ENCODE assay signal across 8 mouse cellular contexts in the genomic region with DNA sequence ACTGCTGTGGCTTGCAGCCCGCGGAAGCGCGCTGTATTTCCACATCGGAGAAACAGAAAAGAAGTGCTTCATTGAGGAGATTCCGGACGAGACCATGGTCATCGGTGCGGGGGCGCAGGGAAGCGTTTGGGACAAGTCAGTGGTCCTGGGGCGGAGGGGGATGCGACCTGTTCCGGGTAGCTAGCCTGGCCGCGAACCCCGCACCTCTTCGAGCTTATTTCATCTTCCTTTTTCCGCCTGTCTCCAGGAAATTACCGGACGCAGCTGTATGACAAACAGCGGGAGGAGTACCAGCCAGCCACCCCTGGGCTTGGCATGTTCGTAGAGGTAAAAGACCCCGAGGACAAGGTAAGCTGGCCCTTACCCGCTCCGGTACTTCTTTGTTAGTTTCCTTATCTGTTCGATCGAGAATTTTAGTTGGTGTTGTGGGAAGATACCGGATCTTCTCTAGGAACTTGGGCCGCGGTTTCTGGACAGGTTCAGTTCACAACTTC. TPM values are rescaled to one million over a fixed set of nuclear protein-coding genes. Genes with fewer than 3 reads are reported as not detected.
DNase-seq lines count a peak whose midpoint lies in the region; ATAC-seq and TF ChIP-seq lines count a peak whose summit lies in the region.

No protein-coding gene starts in this region.

- H3K9me3 ChIP-seq in heart, embryonic 16.5 days (replicated peaks; ENCODE audit: control insufficient read depth, low read length): no peaks in the 10 kb centered on the region
- no peaks in the 10 kb centered on the region for H3K9me3 ChIP-seq in MEL (replicated peaks; ENCODE audit: insufficient read depth, low read length)
- no peaks in the 10 kb centered on the region for H3K9me3 ChIP-seq in hindbrain, embryonic 11.5 days (ENCODE audit: control insufficient read depth, low read length)
- no peaks in the 10 kb centered on the region for H3K9me3 ChIP-seq in midbrain, embryonic 13.5 days

- no peak for TF ChIP-seq CTCF in MEL (IDR thresholded peaks at IDR 0.05 in 2 of 3, conservative IDR thresholded peaks at IDR 0.05 in 1 of 3; ENCODE audit: control insufficient read depth in 1 of 3, insufficient read depth in 1 of 3, low read depth in 2 of 3, low read length in 3 of 3, poor library complexity in 1 of 3, severe bottlenecking in 1 of 3)

- no peak for DNase-seq in heart, postnatal 10 days
- no peak for DNase-seq in MEL (ENCODE audit: low read depth, low spot score)
- no peak for DNase-seq in hindbrain, embryonic 11.5 days (ENCODE audit: low spot score)
- DNase-seq in urinary bladder, postnatal 36 days (ENCODE audit: low spot score in 2 of 2): no peak
- DNase-seq in Muller cell, postnatal 12 days (ENCODE audit: inconsistent ontology term): no peak
- no peak for DNase-seq in frontal cortex, postnatal 25 days (ENCODE audit: low spot score in 2 of 2)

- H3K4me1 ChIP-seq in heart, embryonic 16.5 days (ENCODE audit: control insufficient read depth, insufficient read depth, low read length): peaks cover 10% of the 10 kb centered on the region
- H3K4me1 ChIP-seq in MEL (ENCODE audit: control insufficient read depth in 1 of 2, insufficient read depth in 2 of 2, low read length in 2 of 2): peaks cover 0 to 10% of the 10 kb centered on the region in 2 experiments; a peak in 1 of 4 replicates
- 0 out of 2 replicates have a peak, but pooled peaks cover 2% of the 10 kb centered on the region for H3K4me1 ChIP-seq in hindbrain, embryonic 11.5 days (replicated peaks; ENCODE audit: control insufficient read depth, insufficient read depth, low read length)
- peaks cover 13% of the 10 kb centered on the region for H3K4me1 ChIP-seq in midbrain, embryonic 13.5 days (replicated peaks)

- TF ChIP-seq RAD21 in MEL (IDR thresholded peaks at IDR 0.05; ENCODE audit: low read depth, low read length): no peak

- WGBS in heart, embryonic 16.5 days: under 1% methylated on average over 31 of the region's 31 CpGs
- 1% methylated on average over 31 of the region's 31 CpGs for WGBS in hindbrain, embryonic 11.5 days
- WGBS in midbrain, embryonic 13.5 days: under 1% methylated on average over 31 of the region's 31 CpGs

- peak overlapping the region; percentile 68 for H3K4me3 ChIP-seq in heart, embryonic 16.5 days (ENCODE audit: low read length)
- peak overlapping the region; percentile 90 to 93 for H3K4me3 ChIP-seq in MEL (ENCODE audit: control insufficient read depth in 1 of 2, insufficient read depth in 1 of 2, low read depth in 2 of 2, low read length in 2 of 2)
- peak overlapping the region; percentile 76 for H3K4me3 ChIP-seq in hindbrain, embryonic 11.5 days (ENCODE audit: low read depth, low read length)
- peak overlapping the region; percentile 86 for H3K4me3 ChIP-seq in midbrain, embryonic 13.5 days (replicated peaks)

- H3K9ac ChIP-seq in heart, embryonic 16.5 days (ENCODE audit: low read length): peak overlapping the region; percentile 80
- H3K9ac ChIP-seq in MEL (ENCODE audit: control insufficient read depth, low read depth, low read length, poor library complexity, severe bottlenecking): peak overlapping the region; percentile 91
- peak overlapping the region; percentile 75 for H3K9ac ChIP-seq in hindbrain, embryonic 11.5 days (ENCODE audit: low read depth, low read length)
- H3K9ac ChIP-seq in midbrain, embryonic 13.5 days (replicated peaks): peak overlapping the region; percentile 84

- no peaks in the 10 kb centered on the region for H3K27me3 ChIP-seq in heart, embryonic 16.5 days (ENCODE audit: control insufficient read depth, insufficient read depth, low read length)
- no peaks in the 10 kb centered on the region for H3K27me3 ChIP-seq in MEL (ENCODE audit: control insufficient read depth in 1 of 2, insufficient read depth in 2 of 2, low read length in 2 of 2)
- H3K27me3 ChIP-seq in hindbrain, embryonic 11.5 days (ENCODE audit: control insufficient read depth, insufficient read depth, low read length): no peaks in the 10 kb centered on the region
- peaks cover 11% of the 10 kb centered on the region; the same call in 1 of the 2 replicates for H3K27me3 ChIP-seq in midbrain, embryonic 13.5 days

- H3K27ac ChIP-seq in heart, embryonic 16.5 days (ENCODE audit: low read length): peak overlapping the region; percentile 26
- peak overlapping the region; percentile 61 for H3K27ac ChIP-seq in MEL (ENCODE audit: control insufficient read depth, low read depth, low read length)
- H3K27ac ChIP-seq in hindbrain, embryonic 11.5 days (ENCODE audit: low read depth, low read length): 0 out of 2 replicates have a peak overlapping the region, but pooled peaks have one; percentile 9
- H3K27ac ChIP-seq in midbrain, embryonic 13.5 days: peak overlapping the region; percentile 67

- intact Hi-C loops in heart, postnatal 10 days (cut with DNase I): no loop called here

- no peak for TF ChIP-seq EP300 in MEL (IDR thresholded peaks at IDR 0.05; ENCODE audit: low read depth in 1 of 2, low read length in 2 of 2)

- no peak for TF ChIP-seq POLR2A in MEL (IDR thresholded peaks at IDR 0.05; ENCODE audit: control insufficient read depth in 1 of 2, insufficient read depth in 1 of 2, low read depth in 1 of 2, low read length in 2 of 2, poor library complexity in 1 of 2)

- ATAC-seq in heart, embryonic 16.5 days (replicated peaks; ENCODE audit: extremely low read depth, insufficient read depth, low FRiP score): peak; percentile 25
- peak; percentile 85 for ATAC-seq in hindbrain, embryonic 11.5 days (ENCODE audit: low FRiP score)
- ATAC-seq in midbrain, embryonic 13.5 days: peak; percentile 78; the same call in 1 of the 2 replicates

- peaks cover 15% of the 10 kb centered on the region for H3K79me2 ChIP-seq in MEL (ENCODE audit: control insufficient read depth, insufficient read depth, low read length, poor library complexity)

- H3K4me2 ChIP-seq in heart, embryonic 16.5 days (ENCODE audit: low read depth, low read length): peak overlapping the region; percentile 63
- H3K4me2 ChIP-seq in hindbrain, embryonic 11.5 days (replicated peaks; ENCODE audit: low read depth, low read length): peak overlapping the region; percentile 56
- peak overlapping the region; percentile 70 for H3K4me2 ChIP-seq in midbrain, embryonic 13.5 days (replicated peaks)

- peaks cover 26% of the 10 kb centered on the region for H3K36me3 ChIP-seq in heart, embryonic 16.5 days (ENCODE audit: control insufficient read depth, insufficient read depth)
- H3K36me3 ChIP-seq in MEL (ENCODE audit: control insufficient read depth in 1 of 2, insufficient read depth in 2 of 2, low read length in 2 of 2): peaks cover 8 to 13% of the 10 kb centered on the region in 2 experiments; a peak in 3 of 4 replicates
- H3K36me3 ChIP-seq in hindbrain, embryonic 11.5 days (ENCODE audit: control insufficient read depth, insufficient read depth, low read length): peaks cover 9% of the 10 kb centered on the region; the same call in 1 of the 2 replicates
- H3K36me3 ChIP-seq in midbrain, embryonic 13.5 days: peaks cover 38% of the 10 kb centered on the region

RNA-seq across cellular contexts. Expression of gene B4galt7, which starts 6.4 kb away (rescaled TPM):
- 18.1 and 18.9 TPM in 2 replicates for polyA plus RNA-seq in heart, embryonic 16.5 days (2015; fragmentation: Nextera tagmentation; extraction: Ambion mirVana)
- total RNA-seq in heart, postnatal 10 days (2021): 10 to 100 TPM; 11.2 to 12.2 TPM
- 15.0 and 18.0 TPM in 2 replicates for total RNA-seq in MEL (2012; rRNA removed)
- polyA plus RNA-seq in MEL (2012; ENCODE audit: insufficient read depth in 1 of 2, insufficient read length in 2 of 2, low read depth in 1 of 2, low replicate concordance in 2 of 2, missing spikeins in 1 of 2): 10 to 100 TPM in 1 of 2 experiments, not detected in 1; 19.9 TPM
- polyA plus RNA-seq in hindbrain, embryonic 11.5 days (2014; fragmentation: Nextera tagmentation; extraction: Ambion mirVana): 23.2 and 27.7 TPM in 2 replicates
- 45.5 and 47.4 TPM in 2 replicates for polyA plus RNA-seq in midbrain, embryonic 13.5 days (2015; fragmentation: Nextera tagmentation; extraction: Ambion mirVana)

RNA-seq across cellular contexts. Expression of gene Tmed9, which starts 19.8 kb away (rescaled TPM):
- 99.9 and 110 TPM in 2 replicates for polyA plus RNA-seq in heart, embryonic 16.5 days (2015; fragmentation: Nextera tagmentation; extraction: Ambion mirVana)
- total RNA-seq in heart, postnatal 10 days (2021): 100 to 1,000 TPM; 104 to 106 TPM
- total RNA-seq in MEL (2012; rRNA removed): 185 and 222 TPM in 2 replicates
- 100 to 1,000 TPM in 1 of 2 experiments, not detected in 1; 218 TPM for polyA plus RNA-seq in MEL (2012; ENCODE audit: insufficient read depth in 1 of 2, insufficient read length in 2 of 2, low read depth in 1 of 2, low replicate concordance in 2 of 2, missing spikeins in 1 of 2)
- 50.1 and 63.8 TPM in 2 replicates for polyA plus RNA-seq in hindbrain, embryonic 11.5 days (2014; fragmentation: Nextera tagmentation; extraction: Ambion mirVana)
- 103 and 125 TPM in 2 replicates for polyA plus RNA-seq in midbrain, embryonic 13.5 days (2015; fragmentation: Nextera tagmentation; extraction: Ambion mirVana)

RNA-seq across cellular contexts. Expression of gene Fam193b, which starts 22.4 kb away (rescaled TPM):
- 22.6 and 23.9 TPM in 2 replicates for polyA plus RNA-seq in heart, embryonic 16.5 days (2015; fragmentation: Nextera tagmentation; extraction: Ambion mirVana)
- 10 to 100 TPM; 22.8 to 24.2 TPM for total RNA-seq in heart, postnatal 10 days (2021)
- 11.7 and 11.9 TPM in 2 replicates for total RNA-seq in MEL (2012; rRNA removed)
- polyA plus RNA-seq in MEL (2012; ENCODE audit: insufficient read depth in 1 of 2, insufficient read length in 2 of 2, low read depth in 1 of 2, low replicate concordance in 2 of 2, missing spikeins in 1 of 2): 10 to 100 TPM in 1 of 2 experiments, not detected in 1; 38.7 TPM
- polyA plus RNA-seq in hindbrain, embryonic 11.5 days (2014; fragmentation: Nextera tagmentation; extraction: Ambion mirVana): 44.5 and 45.9 TPM in 2 replicates
- polyA plus RNA-seq in midbrain, embryonic 13.5 days (2015; fragmentation: Nextera tagmentation; extraction: Ambion mirVana): 64.9 and 72.3 TPM in 2 replicates

RNA-seq across cellular contexts. Expression of gene Caml, which starts 29.5 kb away (rescaled TPM):
- polyA plus RNA-seq in heart, embryonic 16.5 days (2015; fragmentation: Nextera tagmentation; extraction: Ambion mirVana): 35.6 and 39.9 TPM in 2 replicates
- 10 to 100 TPM; 14.5 to 18.0 TPM for total RNA-seq in heart, postnatal 10 days (2021)
- total RNA-seq in MEL (2012; rRNA removed): 33.5 and 42.5 TPM in 2 replicates
- polyA plus RNA-seq in MEL (2012; ENCODE audit: insufficient read depth in 1 of 2, insufficient read length in 2 of 2, low read depth in 1 of 2, low replicate concordance in 2 of 2, missing spikeins in 1 of 2): 10 to 100 TPM in 1 of 2 experiments, not detected in 1; 47.1 TPM
- 70.5 and 73.4 TPM in 2 replicates for polyA plus RNA-seq in hindbrain, embryonic 11.5 days (2014; fragmentation: Nextera tagmentation; extraction: Ambion mirVana)
- polyA plus RNA-seq in midbrain, embryonic 13.5 days (2015; fragmentation: Nextera tagmentation; extraction: Ambion mirVana): 92.3 and 97.5 TPM in 2 replicates

RNA-seq across cellular contexts. Expression of gene Ddx46, which starts 41.5 kb away (rescaled TPM):
- polyA plus RNA-seq in heart, embryonic 16.5 days (2015; fragmentation: Nextera tagmentation; extraction: Ambion mirVana): 20.5 and 21.4 TPM in 2 replicates
- total RNA-seq in heart, postnatal 10 days (2021): 10 to 100 TPM; 29.8 to 33.5 TPM
- total RNA-seq in MEL (2012; rRNA removed): 52.8 and 58.3 TPM in 2 replicates
- polyA plus RNA-seq in MEL (2012; ENCODE audit: insufficient read depth in 1 of 2, insufficient read length in 2 of 2, low read depth in 1 of 2, low replicate concordance in 2 of 2, missing spikeins in 1 of 2): 100 to 1,000 TPM in 1 of 2 experiments, 10 to 100 TPM in 1; 89.5 to 122 TPM
- 47.2 and 50.8 TPM in 2 replicates for polyA plus RNA-seq in hindbrain, embryonic 11.5 days (2014; fragmentation: Nextera tagmentation; extraction: Ambion mirVana)
- polyA plus RNA-seq in midbrain, embryonic 13.5 days (2015; fragmentation: Nextera tagmentation; extraction: Ambion mirVana): 31.3 and 33.5 TPM in 2 replicates

Comparison
In these comparisons a context has a peak if more than half of its experiments do, and no peak if none do; other contexts are left out.
1. ATAC-seq: peak in every context shown above with its lines; median percentile 85 in hindbrain, embryonic 11.5 days; 78 in midbrain, embryonic 13.5 days; 25 in heart, embryonic 16.5 days.
2. H3K27ac ChIP-seq: peak in every context shown above with its lines; median percentile 67 in midbrain, embryonic 13.5 days; 61 in MEL; 26 in heart, embryonic 16.5 days; 9 in hindbrain, embryonic 11.5 days.